Mouse (Mus musculus) kidney, embryonic 16.5 days (tissue): ENCODE results near the gene Trdmt1. TPM values are rescaled to one million over a fixed set of nuclear protein-coding genes. Genes with fewer than 3 reads are reported as not detected.

Experiments used
- ATAC-seq: fragments of 200-750 bp; cut with Nextera tagmentation; 2 replicates; pipeline ENCODE4 v1.8.0; 2017; ENCODE audit warnings: moderate TSS enrichment; ENCODE audit not compliant: low FRiP score, low TSS enrichment
- H3K27ac ChIP-seq: fragments of 300-500 bp; sonication (generic); 2 replicates; pipeline ENCODE4 v1.5.1; 2014; ENCODE audit warnings: low read length
- H3K27me3 ChIP-seq: fragments of 300-500 bp; sonication (generic); 2 replicates; pipeline ENCODE4 v1.6.1; 2014; ENCODE audit warnings: low read length, control low read depth, mixed read lengths; ENCODE audit not compliant: insufficient read depth
- H3K36me3 ChIP-seq: fragments of 300-500 bp; sonication (generic); 2 replicates; pipeline ENCODE4 v1.6.1; 2014; ENCODE audit warnings: low read length, control low read depth, mixed read lengths; ENCODE audit not compliant: insufficient read depth
- H3K4me1 ChIP-seq: fragments of 300-500 bp; sonication (generic); 2 replicates; pipeline ENCODE4 v1.6.1; 2014; ENCODE audit warnings: low read length, control low read depth, mixed read lengths; ENCODE audit not compliant: insufficient read depth
- H3K4me2 ChIP-seq: fragments of 300-500 bp; sonication (generic); replicated peaks from 2 replicates; pipeline ENCODE4 v1.6.1; 2014; ENCODE audit warnings: low read depth, low read length
- H3K4me3 ChIP-seq: fragments of 300-500 bp; sonication (generic); 2 replicates; pipeline ENCODE4 v1.5.1; 2014; ENCODE audit warnings: mild to moderate bottlenecking, low read length
- H3K9ac ChIP-seq: fragments of 300-500 bp; sonication (generic); replicated peaks from 2 replicates; pipeline ENCODE4 v1.6.1; 2014; ENCODE audit warnings: low read length
- H3K9me3 ChIP-seq: fragments of 300-500 bp; sonication (generic); 2 replicates; pipeline ENCODE4 v1.6.1; 2016; ENCODE audit warnings: low read length, control low read depth
- WGBS: fragments of 180-500 bp; shearing (Covaris S2); extraction: QIAGEN DNeasy Blood & Tissue Kit; methylation state at CpG from one replicate; pipeline ENCODE4 v1.1.7; 2014; 5-methylcytosine and 5-hydroxymethylcytosine counted together
- polyA plus RNA-seq: library from polyadenylated mRNA; unstranded; fragments of >200 nt; fragmentation: Nextera tagmentation; extraction: Ambion mirVana; gene quantifications from 2 replicates; pipeline ENCODE4 v1.2.1, GENCODE M21; 2015

The Trdmt1 gene
- polyA plus RNA-seq, 1 experiment from 2014 or later, result 14.2 TPM

GRCm38 (mm10) chr2:13480744-13481143 is 63.7 kb downstream of the Trdmt1 start:
- Histone ChIP-seq H3K36me3 (no peaks in the 10 kb centered on the region), H3K4me3 (no peak overlapping the region), H3K27me3 (no peaks in the 10 kb centered on the region), H3K4me1 (no peaks in the 10 kb centered on the region), H3K4me2 (no peak overlapping the region), H3K9me3 (no peaks in the 10 kb centered on the region), H3K9ac (no peak overlapping the region), H3K27ac (no peak overlapping the region)
- WGBS, result 89% methylated on average over 2 of the region's 2 CpGs
- ATAC-seq, result no peak

- Histone ChIP-seq H3K36me3 (no peaks in the 10 kb centered on the region), H3K9me3 (no peaks in the 10 kb centered on the region), H3K9ac (no peak overlapping the region), H3K27ac (no peak overlapping the region), H3K27me3 (no peaks in the 10 kb centered on the region), H3K4me3 (no peak overlapping the region), H3K4me2 (no peak overlapping the region), H3K4me1 (no peaks in the 10 kb centered on the region)
- no peak for ATAC-seq
- WGBS, result 47% methylated on average over 7 of the region's 7 CpGs
Measured at GRCm38 (mm10) chr2:13479165-13479564, 65.3 kb downstream of the Trdmt1 start.

GRCm38 (mm10) chr2:13470108-13470507 is 74.4 kb downstream of the Trdmt1 start:
- H3K4me3 ChIP-seq, result no peak overlapping the region
- no peak overlapping the region for H3K4me2 ChIP-seq
- no peaks in the 10 kb centered on the region for H3K4me1 ChIP-seq
- WGBS, result 90% methylated on average over 3 of the region's 3 CpGs
- no peak overlapping the region for H3K9ac ChIP-seq
- no peaks in the 10 kb centered on the region for H3K9me3 ChIP-seq
- no peaks in the 10 kb centered on the region for H3K27me3 ChIP-seq
- no peak for ATAC-seq
- H3K27ac ChIP-seq, result no peak overlapping the region
- no peaks in the 10 kb centered on the region for H3K36me3 ChIP-seq

GRCm38 (mm10) chr2:13469641-13470040 is 74.8 kb downstream of the Trdmt1 start:
- 89% methylated on average over 4 of the region's 4 CpGs for WGBS

GRCm38 (mm10) chr2:13466685-13467084 is 77.8 kb downstream of the Trdmt1 start:
- no peak for ATAC-seq
- H3K9ac ChIP-seq, result no peak overlapping the region
- WGBS, result 80% methylated on average over 3 of the region's 3 CpGs

More at GRCm38 (mm10) chr2:13469641-13470040, 74.8 kb downstream of the Trdmt1 start:
- Histone ChIP-seq H3K9me3 (no peaks in the 10 kb centered on the region), H3K4me3 (no peak overlapping the region), H3K9ac (no peak overlapping the region), H3K36me3 (no peaks in the 10 kb centered on the region), H3K4me2 (no peak overlapping the region), H3K27ac (no peak overlapping the region), H3K4me1 (no peaks in the 10 kb centered on the region), H3K27me3 (no peaks in the 10 kb centered on the region)
- no peak for ATAC-seq

More at GRCm38 (mm10) chr2:13466685-13467084, 77.8 kb downstream of the Trdmt1 start:
- no peaks in the 10 kb centered on the region for H3K4me1 ChIP-seq
- H3K36me3 ChIP-seq, result no peaks in the 10 kb centered on the region
- no peak overlapping the region for H3K4me3 ChIP-seq
- no peaks in the 10 kb centered on the region for H3K9me3 ChIP-seq
- no peaks in the 10 kb centered on the region for H3K27me3 ChIP-seq
- no peak overlapping the region for H3K27ac ChIP-seq
- H3K4me2 ChIP-seq, result no peak overlapping the region

Other genes with a start within 250 kb of the Trdmt1 start
- 7.2 and 7.9 TPM in 2 replicates for gene Cubn, start 52.9 kb downstream of the Trdmt1 start, polyA plus RNA-seq
- 489 and 497 TPM in 2 replicates for gene Vim, start 29.3 kb upstream of the Trdmt1 start, polyA plus RNA-seq
- gene St8sia6, start 249.4 kb upstream of the Trdmt1 start, polyA plus RNA-seq, result 3.8 and 5.6 TPM in 2 replicates